24 mouse cellular contexts compared by ENCODE assay signal in genomic region chr13:62870605-62871004, GRCm38 (mm10). TPM values are rescaled to one million over a fixed set of nuclear protein-coding genes. Genes with fewer than 3 reads are reported as not detected.
DNase-seq lines count a peak whose midpoint lies in the region; ATAC-seq and TF ChIP-seq lines count a peak whose summit lies in the region.
"Had no signal": no experiment of that assay in that cellular context is flagged by ENCODE, and none has a peak within 500 bp of the region (broad histone marks: within the 10 kb centered on the region; RNA-seq: fewer than 3 reads in every experiment).

No protein-coding gene starts in this region.

- WGBS in kidney, embryonic 16.5 days: 75% methylated on average over 2 of the region's 2 CpGs
- 31% methylated on average over 2 of the region's 2 CpGs for WGBS in small intestine, adult 2 months

- no peak overlapping the region for H3K9ac ChIP-seq in kidney, embryonic 16.5 days (replicated peaks; ENCODE audit: low read length)
- H3K9ac ChIP-seq: embryonic facial prominence, embryonic 12.5 days; embryonic facial prominence, embryonic 15.5 days; forebrain, postnatal 0 days; hindbrain, embryonic 12.5 days had no signal

- no peak overlapping the region for H3K4me2 ChIP-seq in kidney, embryonic 16.5 days (replicated peaks; ENCODE audit: low read depth, low read length)
- H3K4me2 ChIP-seq: embryonic facial prominence, embryonic 12.5 days; embryonic facial prominence, embryonic 15.5 days; heart, embryonic 11.5 days; hindbrain, embryonic 12.5 days had no signal

- no peak for TF ChIP-seq POLR2A in small intestine, adult 2 months (IDR thresholded peaks at IDR 0.05; ENCODE audit: low read depth, low read length)

- H3K4me1 ChIP-seq in kidney, embryonic 16.5 days (ENCODE audit: insufficient read depth, low read length): no peaks in the 10 kb centered on the region
- H3K4me1 ChIP-seq in small intestine, adult 2 months (ENCODE audit: control insufficient read depth, insufficient read depth, insufficient read length, low read length): peaks cover 16% of the 10 kb centered on the region
- H3K4me1 ChIP-seq: embryonic facial prominence, embryonic 12.5 days; hindbrain, embryonic 12.5 days had no signal

- no peaks in the 10 kb centered on the region for H3K36me3 ChIP-seq in kidney, embryonic 16.5 days (ENCODE audit: insufficient read depth, low read length)
- H3K36me3 ChIP-seq in small intestine, adult 2 months (ENCODE audit: control insufficient read depth, insufficient read depth, low read length): no peaks in the 10 kb centered on the region
- H3K36me3 ChIP-seq: embryonic facial prominence, embryonic 12.5 days; embryonic facial prominence, embryonic 15.5 days; hindbrain, embryonic 12.5 days had no signal

- no peaks in the 10 kb centered on the region for H3K9me3 ChIP-seq in kidney, embryonic 16.5 days (ENCODE audit: low read length)
- H3K9me3 ChIP-seq: embryonic facial prominence, embryonic 12.5 days; embryonic facial prominence, embryonic 15.5 days; hindbrain, embryonic 12.5 days had no signal

- ATAC-seq in kidney, embryonic 16.5 days (ENCODE audit: low FRiP score, low TSS enrichment): peak; percentile 50; the same call in 1 of the 2 replicates
- ATAC-seq: CD4-positive, CD25-positive, alpha-beta regulatory T cell, adult 4 months; forebrain, embryonic 14.5 days; forebrain, postnatal 0 days had no signal

- peak; percentile 19 for DNase-seq in kidney, adult 18-20 months
- DNase-seq in kidney, postnatal 4 days: no peak
- no peak for DNase-seq in kidney, postnatal 10 days
- no peak for DNase-seq in ovary, postnatal 14 days (ENCODE audit: low spot score)
- DNase-seq: adrenal gland, adult 2 months; adrenal gland, postnatal 14 days; cerebellum, adult 11 months; cerebellum, adult 2 months; cerebellum, adult 9-11 months; cerebellum, postnatal 25 days; forebrain, postnatal 0 days; gastrocnemius, adult 2 months; gastrocnemius, postnatal 14 days; heart, adult 11 months had no signal

- H3K27me3 ChIP-seq in kidney, embryonic 16.5 days (ENCODE audit: insufficient read depth, low read length): no peaks in the 10 kb centered on the region
- no peaks in the 10 kb centered on the region for H3K27me3 ChIP-seq in small intestine, adult 2 months (ENCODE audit: control insufficient read depth, insufficient read depth, low read length)
- H3K27me3 ChIP-seq: embryonic facial prominence, embryonic 12.5 days; embryonic facial prominence, embryonic 15.5 days; hindbrain, embryonic 12.5 days had no signal

- no peak for TF ChIP-seq CTCF in small intestine, adult 2 months (IDR thresholded peaks at IDR 0.05; ENCODE audit: extremely low read depth, insufficient read length, insufficient replicate concordance, low read depth, low read length)

- H3K4me3 ChIP-seq in kidney, embryonic 16.5 days (ENCODE audit: low read length): no peak overlapping the region
- H3K4me3 ChIP-seq in small intestine, adult 2 months (ENCODE audit: low read depth, low read length): no peak overlapping the region
- H3K4me3 ChIP-seq: embryonic facial prominence, embryonic 12.5 days; embryonic facial prominence, embryonic 15.5 days; gastrocnemius, adult 2 months; hindbrain, embryonic 12.5 days had no signal

- no peak overlapping the region for H3K27ac ChIP-seq in kidney, embryonic 16.5 days (ENCODE audit: low read length)
- peak overlapping the region; percentile 35; the same call in 1 of the 2 replicates for H3K27ac ChIP-seq in small intestine, adult 2 months (ENCODE audit: insufficient read depth, low read depth, low read length)
- H3K27ac ChIP-seq: embryonic facial prominence, embryonic 12.5 days; embryonic facial prominence, embryonic 15.5 days; gastrocnemius, adult 2 months; hindbrain, embryonic 12.5 days had no signal

RNA-seq across cellular contexts. Expression of gene Fbp2, which starts 12.4 kb away (rescaled TPM):
- 23.3 and 28.9 TPM in 2 replicates for polyA plus RNA-seq in kidney, embryonic 16.5 days (2015; fragmentation: Nextera tagmentation; extraction: Ambion mirVana)
- polyA plus RNA-seq in small intestine, adult 2 months (2012; rRNA removed): 62.5 and 184 TPM in 2 replicates
- polyA plus RNA-seq: C2C12; CD4-positive, CD25-positive, alpha-beta regulatory T cell, adult 4 months; cerebellum, adult 2 months; forebrain, embryonic 11.5 days had no signal

RNA-seq across cellular contexts. Expression of gene Fbp1, which starts 17.5 kb away (rescaled TPM):
- 132 and 211 TPM in 2 replicates for polyA plus RNA-seq in kidney, embryonic 16.5 days (2015; fragmentation: Nextera tagmentation; extraction: Ambion mirVana)
- 21.9 and 31.1 TPM in 2 replicates for polyA plus RNA-seq in small intestine, adult 2 months (2012; rRNA removed)
- polyA plus RNA-seq: C2C12; CD4-positive, CD25-positive, alpha-beta regulatory T cell, adult 4 months; cerebellum, adult 2 months; forebrain, embryonic 11.5 days; forebrain, embryonic 14.5 days; heart, embryonic 11.5 days had no signal
